Mouse (Mus musculus) mouse trophoblast stem cell (cell line): Measurements from ENCODE around the gene Cacng6.
"Not testable (repeated sequence)": the region's sequence is repeated elsewhere in the genome, so short reads cannot be mapped to it uniquely, and the experiment has no call there.

ENCODE experiments used
- in situ Hi-C, 2 experiments: fragments of 300-500 bp; cut with MseI, MboI; formaldehyde crosslinking; loops; 2 replicates in 1 of 2; 3 replicates in 1 of 2; pipeline ENCODE4 v1.15.1; 2025

Cacng6 gene

DNA sequence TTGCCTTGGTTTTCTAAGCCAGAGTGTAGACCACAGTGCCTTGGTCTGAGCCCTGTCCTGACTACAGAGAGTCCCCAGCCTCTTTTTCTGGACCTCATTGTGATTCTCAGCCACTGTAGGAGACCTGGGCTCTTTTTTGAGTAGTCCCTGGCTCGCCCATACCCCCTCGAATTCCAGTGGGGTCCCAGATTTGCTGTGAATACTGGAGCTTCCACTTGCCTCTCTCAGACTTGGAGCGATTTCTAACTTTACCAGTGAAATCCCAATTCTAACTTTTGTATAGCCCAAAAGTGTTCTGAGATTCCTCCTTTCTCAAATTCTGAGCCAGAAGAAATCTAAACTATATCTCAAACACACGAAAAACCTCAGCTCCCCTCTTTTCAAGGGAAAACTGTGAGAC is at the start of gene Cacng6:
Gene Cacng6 (plus strand): TSS at position 301 of the 400 bp plus-strand sequence.
- in situ Hi-C loops: no loop called here

DNA sequence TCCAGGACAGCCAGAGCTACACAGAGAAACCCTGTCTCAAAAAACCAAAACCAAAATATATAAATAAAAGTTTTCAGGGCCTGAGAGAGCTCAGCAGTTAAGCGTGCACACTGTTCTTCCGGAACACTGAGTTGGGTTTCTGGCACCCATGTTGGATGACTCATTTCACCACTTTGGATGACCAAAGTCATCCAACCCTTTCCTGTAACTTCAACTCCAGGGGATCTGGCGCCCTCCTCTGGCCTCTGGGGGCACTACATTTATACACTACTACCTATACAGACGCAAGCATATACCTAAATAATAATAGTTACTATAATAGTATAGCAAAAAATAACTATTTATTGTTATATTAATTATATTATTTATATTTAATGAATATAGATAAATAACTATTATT is 47.2 kb upstream of the Cacng6 start:
- in situ Hi-C loops: no loop called here

DNA sequence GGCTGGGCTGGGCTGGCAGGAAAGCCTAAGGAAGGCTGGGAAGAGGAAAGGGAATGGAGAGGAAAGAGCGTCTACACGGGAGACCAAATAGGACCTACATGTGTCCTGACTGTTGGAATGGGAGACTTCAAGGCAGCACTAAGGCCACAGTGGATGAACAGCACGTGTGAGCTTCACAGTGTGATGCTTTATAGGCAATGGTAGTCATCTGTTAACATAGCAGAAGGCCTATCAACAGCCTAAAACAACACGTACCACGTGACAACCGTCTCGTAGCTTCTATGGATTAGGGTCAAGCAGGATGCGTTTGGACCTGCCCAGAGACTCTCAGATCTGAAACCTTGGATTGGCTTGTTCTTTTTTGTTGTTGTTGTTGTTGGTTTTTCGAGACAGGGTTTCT is 41.9 kb upstream of the Cacng6 start:
- in situ Hi-C loops: no loop called here

DNA sequence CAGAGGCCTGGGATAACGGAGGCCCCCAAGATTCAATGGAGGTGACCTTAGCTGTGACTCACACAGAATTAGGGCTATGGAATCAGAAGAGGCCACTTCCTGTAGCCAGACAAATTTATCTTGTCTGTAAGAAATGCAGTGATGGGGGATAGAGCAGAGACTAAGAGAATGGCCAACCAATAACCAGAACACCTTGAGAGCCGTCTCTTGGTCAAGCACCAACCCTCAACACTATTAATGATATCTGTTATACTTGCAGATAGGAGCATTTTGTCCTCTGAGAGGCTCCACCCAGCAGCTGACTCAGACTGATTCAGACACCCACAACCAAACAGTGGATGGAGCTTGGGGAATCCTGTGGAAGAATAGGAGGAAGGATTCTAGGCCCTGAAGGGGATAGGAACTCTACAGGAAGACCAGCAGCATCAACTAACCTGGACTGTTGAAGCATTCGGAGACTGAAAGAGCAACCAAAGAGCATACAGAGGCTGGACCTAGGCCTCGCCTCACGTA is 39.1 kb upstream of the Cacng6 start:
- in situ Hi-C loops: no loop called here

DNA sequence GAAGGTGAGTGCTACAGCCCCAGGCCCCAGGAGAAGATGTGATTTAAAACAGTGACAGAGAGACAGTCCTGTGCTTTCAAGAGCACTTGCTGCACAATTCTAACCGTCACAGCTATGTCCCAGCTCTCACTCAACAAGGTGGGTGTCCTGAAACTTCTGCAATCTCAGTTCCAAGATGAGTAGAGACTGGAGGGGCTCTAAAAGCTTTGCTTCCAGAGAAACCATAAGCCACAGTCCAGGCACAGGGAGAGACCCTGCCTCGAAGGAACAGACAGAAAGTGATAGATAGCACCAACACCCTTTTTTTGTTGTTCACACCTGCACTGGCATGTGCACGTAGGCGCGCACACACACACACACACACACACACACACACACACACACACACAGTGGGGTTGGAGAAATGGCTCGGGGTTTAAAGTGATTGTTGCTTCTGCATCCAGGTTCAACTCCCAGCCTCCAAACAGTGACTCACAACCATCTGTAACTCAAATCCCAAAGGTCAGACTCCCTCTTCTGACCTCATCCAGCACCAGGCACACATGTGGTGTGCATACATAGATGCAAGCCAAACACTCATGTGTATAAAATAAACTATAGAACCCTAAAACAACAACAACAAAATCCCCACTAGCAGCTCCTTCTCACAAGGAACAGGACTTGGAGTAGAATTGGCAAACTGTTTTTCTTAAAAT is 37.8 kb upstream of the Cacng6 start:
- in situ Hi-C loops: no loop called here

DNA sequence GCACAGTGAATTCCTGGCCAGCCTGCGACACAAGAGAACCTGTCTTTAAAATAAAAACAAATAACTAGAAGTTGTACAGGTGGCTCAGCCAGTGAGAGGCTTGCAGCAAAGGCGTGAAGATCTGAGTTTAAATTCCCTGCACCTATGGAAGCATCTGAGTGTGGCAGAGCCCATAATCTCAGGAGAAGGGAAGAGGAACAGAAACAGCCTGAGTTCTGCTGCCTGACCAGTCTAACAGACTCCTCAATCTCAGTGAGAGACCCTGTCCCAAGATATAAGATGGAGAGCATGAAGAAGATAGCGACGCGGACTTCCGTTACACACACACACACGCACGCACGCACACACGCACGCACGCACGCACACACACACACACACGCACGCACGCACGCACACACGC is 36.2 kb upstream of the Cacng6 start:
- in situ Hi-C loops: no loop called here

DNA sequence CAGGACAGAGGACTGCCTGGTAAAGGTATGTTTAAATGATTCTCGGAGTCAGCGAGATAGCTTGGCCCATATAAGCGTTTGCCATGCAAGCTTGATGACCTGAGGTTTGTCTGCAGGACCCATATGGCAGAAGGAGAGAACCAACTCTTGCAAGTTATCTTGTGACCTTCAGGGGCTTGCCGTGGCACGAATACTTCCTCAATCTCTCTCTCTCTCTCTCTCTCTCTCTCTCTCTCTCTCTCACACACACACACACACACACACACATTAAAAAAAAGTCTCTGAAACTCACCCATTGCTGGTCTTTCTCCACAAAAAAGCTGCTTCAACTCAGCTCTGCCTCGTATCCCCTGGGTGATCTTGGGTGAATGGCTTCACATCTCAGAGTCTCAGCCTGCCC is 35.1 kb upstream of the Cacng6 start:
- in situ Hi-C loops: no loop called here

DNA sequence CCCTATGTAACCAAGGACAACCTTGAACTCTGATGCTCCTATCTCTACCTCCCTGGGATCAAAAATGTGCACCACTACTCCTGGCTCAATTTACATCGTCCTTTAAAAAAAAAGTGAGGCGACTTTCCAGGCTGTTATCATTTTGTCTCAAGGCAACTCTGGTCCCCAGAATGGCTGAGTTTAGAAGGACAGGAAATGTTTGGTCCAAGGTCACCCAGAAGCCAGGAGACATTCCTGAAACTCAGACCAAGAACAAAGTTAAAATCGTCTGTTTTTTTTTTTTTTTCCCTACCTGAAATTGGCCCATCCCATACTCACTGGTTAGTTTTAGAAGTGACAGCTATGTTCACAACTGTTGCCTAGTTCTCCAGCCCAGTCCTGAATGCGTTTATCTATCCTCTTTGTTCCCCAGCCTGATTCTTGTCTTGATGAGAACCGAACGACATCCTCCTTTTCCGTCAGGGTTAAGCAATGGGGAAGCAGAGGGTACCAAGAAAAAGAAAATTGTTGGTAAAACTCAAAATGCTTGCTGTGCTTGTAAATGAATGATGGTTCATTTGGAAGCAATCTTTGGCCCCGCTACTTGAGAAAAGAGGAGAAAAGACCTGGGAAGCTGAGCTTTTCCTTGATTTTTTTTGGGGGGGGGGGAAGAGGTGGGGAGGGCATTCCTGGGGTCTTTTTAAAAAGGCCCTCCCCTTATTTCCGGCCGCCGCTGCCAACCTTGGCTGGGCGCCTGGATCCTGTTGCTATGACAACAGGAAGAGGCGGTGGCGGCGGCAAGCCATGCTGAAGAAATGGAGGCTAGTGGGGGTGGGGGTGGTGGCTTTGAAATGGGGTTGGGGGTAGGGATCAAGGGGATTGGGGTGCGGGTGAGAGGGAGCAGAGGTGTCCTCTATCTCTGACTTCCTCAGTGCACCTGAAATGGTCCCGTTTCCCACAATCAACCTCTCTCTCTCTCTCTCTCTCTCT is 34.3 kb upstream of the Cacng6 start:
- in situ Hi-C loops: no loop called here

DNA sequence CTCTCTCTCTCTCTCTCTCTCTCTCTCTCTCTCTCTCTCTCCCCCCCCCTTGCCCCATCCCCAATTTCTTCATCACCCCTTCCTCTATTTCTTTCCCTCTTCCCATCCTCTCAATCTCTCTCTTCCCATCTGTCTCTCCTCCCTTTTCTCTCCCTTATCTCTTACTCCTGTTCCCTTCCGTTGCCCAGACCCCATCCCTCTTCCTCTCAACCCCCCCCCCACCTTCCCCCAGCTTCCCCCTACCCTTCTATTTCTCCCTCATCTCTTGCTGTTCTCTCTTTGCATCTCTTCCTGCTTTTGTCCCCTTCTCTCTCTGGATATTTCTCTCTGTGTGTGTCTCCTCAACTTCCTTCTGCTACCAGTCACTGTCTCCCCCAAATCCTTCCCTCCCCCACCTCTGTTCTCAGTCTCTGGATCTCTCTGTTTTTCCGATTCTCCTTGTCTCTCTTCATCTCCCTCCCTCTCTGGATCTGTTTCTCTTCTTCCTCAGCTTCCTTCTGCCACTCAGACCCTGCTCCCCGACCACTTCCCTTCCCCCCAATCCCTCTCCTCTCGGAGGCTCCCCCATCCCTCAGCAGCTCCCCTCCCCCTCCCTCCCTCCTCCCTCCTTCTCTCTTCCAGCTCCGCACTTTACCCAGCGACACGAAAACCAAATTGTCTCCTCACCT is 33.4 kb upstream of the Cacng6 start, which contains the start of gene Cacng8:
Gene Cacng8 (plus strand): TSS at position 271 of the 668 bp plus-strand sequence.
- in situ Hi-C loops: no loop called here

DNA sequence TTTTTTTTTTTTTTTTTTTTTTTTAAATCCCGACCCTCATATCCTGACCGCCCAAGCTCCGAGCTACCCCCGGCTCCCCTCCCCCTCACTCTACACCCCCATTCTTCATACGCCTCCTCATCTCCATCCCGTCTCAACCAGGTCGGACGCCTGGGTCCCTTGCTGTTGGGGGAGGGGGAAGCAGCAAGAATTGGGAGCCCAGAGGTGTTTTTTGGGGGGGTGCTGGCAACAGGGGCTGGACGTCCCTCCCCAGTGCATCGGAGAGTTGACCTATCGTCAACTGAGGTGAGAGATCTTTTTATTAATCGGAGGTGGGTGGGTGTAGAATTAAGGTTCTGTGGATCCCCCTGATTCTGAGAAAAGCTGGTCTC is 32.9 kb upstream of the Cacng6 start:
- in situ Hi-C loops: no loop called here

DNA sequence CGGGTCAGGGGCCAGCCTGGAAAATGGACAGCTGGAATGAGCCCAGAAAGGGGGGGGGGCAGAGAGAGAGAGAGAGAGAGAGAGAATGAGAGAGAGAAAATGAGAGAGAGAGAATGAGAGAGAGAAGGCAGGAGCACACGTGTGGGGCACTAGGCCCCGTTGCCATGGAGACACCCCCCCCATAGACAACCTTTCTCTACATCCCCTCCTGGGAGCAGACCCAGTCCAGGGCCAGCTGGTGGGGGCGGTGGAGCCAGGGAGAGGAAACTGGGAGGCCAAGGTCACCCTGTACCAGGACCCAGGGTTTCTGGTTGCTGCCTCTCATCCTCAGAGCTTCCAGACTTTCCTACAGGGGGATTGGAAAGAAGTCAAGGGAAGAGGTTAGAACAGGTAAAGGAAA is 32.2 kb upstream of the Cacng6 start:
- in situ Hi-C loops: no loop called here

DNA sequence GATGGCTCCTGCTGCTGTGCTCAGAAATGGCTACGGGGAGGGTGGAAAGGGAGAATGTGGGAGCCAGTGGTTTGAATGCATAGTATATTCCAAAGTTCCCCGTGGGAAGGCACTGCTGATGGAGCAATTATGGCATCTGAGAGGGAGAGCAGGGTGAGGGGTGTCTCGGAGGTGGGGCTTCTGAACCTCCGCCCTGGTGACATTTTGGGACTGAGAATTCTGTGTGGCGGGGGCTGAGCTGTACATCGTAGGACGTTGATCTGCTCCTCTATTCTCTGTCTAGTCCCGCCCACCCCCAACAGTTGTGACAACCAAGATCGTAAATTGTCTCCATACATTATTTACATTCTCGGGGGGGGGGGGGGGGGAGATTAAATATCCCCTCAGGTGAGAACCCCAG is 26.6 kb upstream of the Cacng6 start:
- in situ Hi-C loops: no loop called here

DNA sequence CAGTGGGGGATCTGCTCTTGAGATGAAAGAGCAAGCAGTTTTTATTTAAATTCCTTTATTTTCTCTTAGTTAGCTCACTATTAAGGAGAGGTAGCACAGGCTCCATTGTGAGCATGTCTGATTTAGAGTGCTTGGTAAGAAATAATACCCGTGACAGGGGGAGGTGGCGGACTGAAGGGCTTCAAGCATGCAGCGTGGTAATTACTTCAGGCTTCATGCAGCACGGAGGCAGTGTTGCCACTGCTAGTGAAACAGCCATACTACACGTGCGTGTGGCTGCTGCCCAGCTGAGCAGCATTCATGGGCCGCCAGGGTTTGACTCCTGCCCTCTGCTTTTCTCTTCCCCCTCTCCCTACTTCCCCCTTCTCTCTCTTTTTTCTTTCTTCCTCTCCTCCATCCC is 26.2 kb upstream of the Cacng6 start:
- in situ Hi-C loops: no loop called here

DNA sequence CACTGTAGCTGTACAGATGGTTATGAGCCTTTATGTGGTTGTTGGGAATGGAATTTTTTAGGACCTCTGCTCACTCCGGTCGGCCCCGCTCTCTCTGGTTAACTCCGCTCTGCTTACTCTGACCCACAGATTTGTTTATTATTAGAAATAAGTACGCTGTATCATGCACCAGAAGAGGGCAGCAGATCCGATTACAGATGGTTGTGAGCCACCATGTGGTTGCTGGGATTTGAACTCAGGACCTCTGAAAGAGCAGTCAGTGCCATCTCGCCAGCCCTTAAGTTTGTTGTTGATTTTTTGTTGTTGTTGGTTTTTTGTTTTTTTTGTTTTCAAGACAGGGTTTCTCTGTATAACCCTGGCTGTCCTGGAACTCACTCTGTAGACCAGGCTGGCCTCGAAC is 25.6 kb upstream of the Cacng6 start:
- in situ Hi-C loops: not testable (repeated sequence)

DNA sequence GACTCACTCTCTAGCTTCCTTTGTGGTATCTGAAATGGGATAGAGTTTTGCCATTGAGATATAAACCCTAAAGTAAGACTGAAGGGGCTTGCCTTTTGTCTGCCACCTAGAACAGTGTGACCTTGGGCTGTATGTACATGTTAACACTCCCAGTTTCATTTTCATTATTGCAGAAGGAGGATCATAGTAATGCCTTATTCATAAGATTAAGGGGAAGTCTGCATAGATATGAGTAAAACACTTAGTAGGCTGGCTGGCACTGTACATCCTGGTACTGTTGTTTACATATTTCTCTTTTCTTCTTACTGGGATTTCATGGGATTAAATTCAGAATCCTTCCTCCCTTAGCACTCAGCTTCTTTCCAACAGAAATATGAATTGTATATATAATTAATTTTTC is 24.1 kb upstream of the Cacng6 start:
- in situ Hi-C loops: no loop called here

DNA sequence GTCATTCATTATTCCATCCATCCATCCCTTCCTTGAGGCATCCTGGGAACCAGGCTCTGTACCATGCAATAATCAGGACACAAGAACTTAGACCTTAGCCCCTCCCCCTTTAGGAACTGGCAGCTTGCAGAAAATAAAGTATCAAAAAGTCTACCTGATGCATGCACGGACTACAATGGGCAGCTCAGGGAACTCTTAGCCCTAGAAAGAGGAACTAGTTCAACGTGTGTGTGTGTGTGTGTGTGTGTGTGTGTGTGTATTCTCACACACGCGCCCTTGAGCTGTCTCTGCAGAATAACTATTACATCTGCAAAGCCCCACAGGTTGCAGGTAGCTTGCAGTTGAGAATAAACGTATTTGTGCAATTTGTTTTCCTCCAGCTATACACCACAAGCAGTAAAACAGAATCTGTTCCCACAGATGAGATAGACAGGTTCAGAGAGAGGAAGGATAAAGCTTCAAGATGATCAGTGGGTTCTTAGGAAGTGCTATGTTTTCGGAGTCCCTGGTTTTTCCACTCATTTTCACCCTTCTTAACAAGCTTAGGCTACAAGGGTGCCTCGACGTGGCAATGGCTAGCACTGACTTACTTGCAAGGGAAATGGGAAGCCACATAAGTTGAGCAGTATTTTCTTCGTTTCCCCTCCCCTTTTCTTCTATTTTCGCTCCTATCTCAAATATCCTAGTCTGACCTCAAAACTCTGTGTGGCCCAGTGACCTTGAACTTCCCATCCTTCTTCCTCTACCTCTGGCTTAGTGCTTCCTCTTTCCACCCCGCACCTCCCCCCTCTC is 14.1 kb upstream of the Cacng6 start:
- in situ Hi-C loops: no loop called here

DNA sequence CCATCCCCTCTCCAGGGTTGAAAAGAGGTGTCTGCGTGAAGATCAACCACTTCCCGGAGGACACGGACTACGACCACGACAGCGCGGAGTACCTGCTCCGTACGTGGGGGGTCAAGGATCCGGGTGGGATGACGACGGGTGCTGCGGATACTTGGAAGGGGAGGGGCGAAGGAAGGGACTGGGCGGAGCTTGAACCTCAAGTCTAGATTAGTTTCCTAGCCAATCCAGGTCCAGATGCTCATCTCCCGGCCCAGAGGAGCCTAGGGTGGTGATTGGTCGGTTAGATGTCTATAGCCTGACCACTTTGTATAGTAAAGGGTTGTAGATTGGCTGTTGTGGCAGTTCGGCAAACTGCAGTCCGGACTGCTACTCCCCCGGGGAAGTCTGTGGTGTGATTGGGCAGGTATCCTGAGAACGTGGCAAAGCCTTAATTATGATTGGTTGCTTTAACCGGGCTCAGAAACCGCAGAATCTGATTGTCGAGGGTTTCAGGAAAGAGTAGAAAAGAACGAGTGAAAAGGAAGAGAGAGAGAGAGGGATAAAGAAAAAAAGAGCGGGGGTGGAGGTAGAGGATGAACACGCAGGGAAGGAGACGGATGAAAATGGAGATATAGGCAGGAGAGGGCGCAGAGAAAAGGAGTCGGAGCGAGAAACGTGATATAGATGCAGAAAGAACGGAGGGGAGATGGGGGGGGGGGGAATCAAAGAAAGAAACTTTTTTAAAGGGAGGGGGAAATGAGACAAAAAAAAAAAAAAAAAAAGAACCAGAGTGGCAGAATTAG is 12.6 kb upstream of the Cacng6 start:
- in situ Hi-C loops: no loop called here

DNA sequence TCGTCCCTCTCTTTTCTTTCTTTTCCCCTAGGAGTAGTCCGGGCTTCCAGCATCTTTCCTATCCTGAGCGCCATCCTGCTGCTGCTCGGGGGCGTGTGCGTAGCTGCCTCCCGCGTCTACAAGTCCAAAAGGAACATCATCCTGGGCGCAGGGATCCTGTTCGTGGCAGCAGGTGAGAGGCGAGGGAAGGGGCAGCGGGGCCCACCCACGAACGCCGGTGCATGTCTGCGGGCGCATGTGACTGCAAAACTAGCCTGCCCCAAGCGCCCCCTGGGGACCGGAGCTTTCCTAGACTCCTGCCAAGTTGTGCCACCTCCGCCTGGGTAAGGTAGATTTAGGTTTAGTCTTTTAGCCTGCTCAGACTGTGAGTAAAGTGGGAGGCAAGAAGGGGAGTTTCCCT is 12.0 kb upstream of the Cacng6 start:
- in situ Hi-C loops: no loop called here

DNA sequence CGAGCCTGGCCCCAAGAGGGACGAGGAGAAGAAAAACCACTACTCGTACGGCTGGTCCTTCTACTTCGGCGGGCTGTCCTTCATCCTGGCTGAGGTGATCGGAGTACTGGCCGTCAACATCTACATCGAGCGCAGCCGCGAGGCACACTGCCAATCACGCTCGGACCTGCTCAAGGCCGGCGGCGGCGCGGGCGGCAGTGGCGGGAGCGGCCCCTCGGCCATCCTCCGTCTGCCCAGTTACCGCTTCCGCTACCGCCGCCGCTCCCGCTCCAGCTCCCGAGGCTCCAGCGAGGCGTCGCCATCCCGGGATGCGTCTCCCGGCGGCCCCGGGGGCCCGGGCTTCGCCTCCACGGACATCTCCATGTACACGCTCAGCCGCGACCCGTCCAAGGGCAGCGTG is 9.1 kb upstream of the Cacng6 start:
- in situ Hi-C loops: no loop called here

DNA sequence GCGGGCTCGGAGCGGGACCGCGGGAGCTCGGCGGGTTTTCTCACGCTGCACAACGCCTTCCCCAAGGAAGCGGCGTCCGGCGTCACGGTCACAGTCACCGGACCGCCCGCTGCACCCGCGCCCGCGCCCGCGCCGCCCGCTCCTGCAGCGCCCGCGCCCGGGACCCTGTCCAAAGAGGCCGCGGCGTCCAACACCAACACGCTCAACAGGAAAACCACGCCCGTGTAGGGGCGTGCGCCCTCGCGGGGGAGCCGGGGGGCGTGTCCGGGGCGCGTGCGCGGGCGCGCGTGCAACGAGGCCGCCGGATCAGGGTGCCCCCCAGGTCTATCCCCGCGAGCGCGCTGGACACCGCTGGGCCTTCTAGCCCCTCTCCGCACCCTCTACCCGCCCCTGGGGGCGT is 8.6 kb upstream of the Cacng6 start:
- in situ Hi-C loops: no loop called here

DNA sequence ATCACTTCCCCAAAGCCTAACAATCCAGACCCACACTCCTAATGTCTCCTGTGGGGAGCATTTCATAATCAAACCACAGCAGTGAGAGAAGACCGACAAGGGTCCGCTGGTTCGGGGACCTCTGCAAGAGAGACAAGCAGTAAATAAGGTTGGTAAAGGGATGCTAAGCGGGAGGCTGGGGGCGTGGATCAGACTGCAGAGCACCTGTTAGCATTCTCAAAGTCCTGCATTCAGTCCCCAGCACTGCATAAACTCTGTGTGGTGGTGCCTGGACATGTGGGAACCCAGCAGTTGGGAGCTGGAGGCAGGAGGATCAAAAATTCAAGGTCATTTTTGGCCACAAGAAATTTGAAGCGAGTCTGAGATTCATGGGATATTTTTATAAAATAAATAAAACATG is 4.1 kb upstream of the Cacng6 start:
- in situ Hi-C loops: no loop called here
